Mouse (Mus musculus): Measurements from ENCODE around the gene Klf4.

Klf4 gene

GRCm38 (mm10) chr4:55526247-55527115 is 5.8 kb downstream of the Klf4 start:
- DNase-seq (ENCODE audit: low spot score in 2 of 2): peak in 1 of 2 experiments; percentile 17

DNA sequence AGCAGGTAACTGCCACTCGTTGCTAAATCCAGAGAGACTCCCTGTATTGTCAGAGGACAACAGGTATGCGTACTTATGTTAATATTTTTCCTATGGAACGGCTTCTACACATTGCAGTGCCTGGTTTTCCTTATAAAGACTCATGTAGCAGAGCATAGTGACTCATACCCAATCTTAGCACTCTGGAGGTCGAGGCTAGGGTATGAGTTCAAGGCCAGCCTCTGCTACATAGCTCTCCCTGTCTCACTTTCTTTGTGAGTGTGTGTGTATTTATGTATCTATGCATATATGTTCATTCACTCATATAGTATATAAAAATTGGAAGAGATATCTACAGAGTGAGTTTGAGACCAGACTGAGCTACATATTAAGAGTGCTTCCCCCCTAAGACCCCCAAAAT is 8.3 kb downstream of the Klf4 start:
- DNase-seq (ENCODE audit: low spot score in 2 of 2): no peak

GRCm38 (mm10) chr4:55517438-55517837 is 14.8 kb downstream of the Klf4 start:
- no peak for DNase-seq (ENCODE audit: low spot score in 2 of 2)

DNA sequence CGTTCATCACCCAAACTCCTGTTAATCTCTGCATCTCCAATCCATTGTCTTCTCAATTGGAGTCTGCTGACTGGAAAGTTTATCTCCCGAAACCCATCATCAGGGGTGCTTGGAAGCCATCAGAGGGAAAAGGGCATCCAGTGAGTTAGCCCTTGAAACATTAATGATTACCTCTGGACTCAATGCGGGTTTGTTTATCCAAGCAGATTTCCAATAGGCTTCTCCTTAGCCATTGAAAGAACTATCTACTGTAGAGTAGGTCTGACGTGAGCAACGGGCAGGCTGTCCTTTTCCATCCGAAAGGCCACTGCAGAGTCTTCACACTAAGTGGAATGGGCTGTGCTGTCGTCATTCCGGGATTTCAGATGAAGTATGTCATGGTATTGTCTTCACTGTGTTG is 16.2 kb downstream of the Klf4 start:
- DNase-seq (ENCODE audit: low spot score in 2 of 2): no peak

DNA sequence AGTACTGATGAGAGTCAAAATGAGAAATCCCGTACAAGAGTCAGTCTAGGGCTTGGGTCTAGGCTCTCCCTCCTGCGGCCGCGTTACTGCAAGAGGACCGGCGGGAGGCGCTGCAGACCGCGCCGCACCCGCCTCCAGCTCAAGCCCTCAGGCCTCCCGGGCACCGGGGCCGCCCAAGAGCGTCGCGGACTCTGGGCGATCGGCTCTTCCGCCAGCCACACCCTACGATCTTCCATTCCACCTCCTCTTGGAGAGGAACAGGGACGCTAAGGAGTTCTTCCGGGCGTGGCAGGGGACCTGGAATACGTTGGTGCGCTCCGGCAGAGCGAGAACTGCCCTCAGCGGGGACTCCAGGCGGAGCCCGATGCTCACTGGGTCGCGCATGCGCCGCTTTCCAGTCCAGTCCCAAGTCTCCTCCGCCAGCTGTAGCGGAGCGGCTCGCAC is 17.5 kb downstream of the Klf4 start:
- DNase-seq (ENCODE audit: low spot score in 2 of 2): peak in 1 of 2 experiments; percentile 69

DNA sequence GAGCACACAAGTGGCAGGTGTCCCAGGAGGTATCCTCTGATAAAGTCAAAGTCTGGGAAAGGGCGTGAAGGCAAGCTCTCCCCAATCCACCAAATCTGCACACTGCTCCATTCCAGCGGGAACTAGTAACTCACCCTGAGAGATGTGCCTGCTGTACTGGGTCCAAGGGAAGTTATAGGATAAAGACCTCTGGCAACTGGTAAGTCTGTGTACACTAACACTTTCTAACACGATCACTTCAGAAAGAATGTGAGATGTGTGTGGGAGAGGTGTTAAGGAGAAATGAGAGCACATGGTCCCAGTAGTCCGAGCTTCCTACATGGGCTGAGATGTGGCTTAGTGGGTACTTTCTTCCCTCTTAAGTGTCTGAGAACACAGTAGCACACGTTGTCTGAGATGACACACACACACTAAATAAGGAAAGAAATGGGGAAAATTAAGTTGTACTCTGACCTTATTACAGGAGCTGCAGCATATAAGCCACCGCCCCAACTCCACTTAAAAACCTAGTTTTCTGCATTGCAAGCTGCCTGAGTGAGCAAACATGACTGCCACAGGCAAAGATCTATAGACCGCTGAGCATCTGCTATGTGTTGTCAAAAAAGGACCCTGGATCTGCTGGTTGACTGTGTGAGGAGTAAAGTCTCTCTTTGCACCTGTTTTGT is 18.5 kb downstream of the Klf4 start:
- DNase-seq (ENCODE audit: low spot score in 2 of 2): no peak

- no peak for DNase-seq (ENCODE audit: low spot score in 2 of 2)
Observed at GRCm38 (mm10) chr4:55511389-55511788, 20.9 kb downstream of the Klf4 start.

DNA sequence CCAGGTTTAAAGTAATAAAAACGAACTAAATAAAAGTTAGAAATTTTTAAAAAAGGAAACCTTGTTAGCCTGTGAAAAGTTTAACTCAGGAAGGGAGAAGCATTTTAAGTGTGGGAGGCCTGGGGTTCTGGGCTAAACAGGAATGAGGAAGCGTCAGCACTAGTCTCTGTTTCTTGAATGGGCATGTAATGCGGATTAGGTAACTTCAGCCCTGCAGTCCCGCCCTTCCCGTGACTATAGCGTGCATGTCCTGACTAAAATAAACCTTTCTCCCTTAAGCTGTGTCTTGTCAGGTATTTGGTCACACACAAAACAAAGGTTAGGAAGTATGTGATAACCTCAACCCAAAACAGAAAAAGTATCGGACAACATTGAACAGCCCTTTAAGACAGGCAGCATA is 23.6 kb downstream of the Klf4 start:
- no peak for DNase-seq (ENCODE audit: low spot score in 2 of 2)

- DNase-seq (ENCODE audit: low spot score in 2 of 2): no peak
Observed at GRCm38 (mm10) chr4:55498621-55499020, 33.6 kb downstream of the Klf4 start.

GRCm38 (mm10) chr4:55496416-55496815 is 35.9 kb downstream of the Klf4 start:
- no peak for DNase-seq (ENCODE audit: low spot score in 2 of 2)

GRCm38 (mm10) chr4:55493261-55493660 is 39.0 kb downstream of the Klf4 start:
- DNase-seq (ENCODE audit: low spot score in 2 of 2): no peak

GRCm38 (mm10) chr4:55489328-55489727 is 42.9 kb downstream of the Klf4 start:
- DNase-seq (ENCODE audit: low spot score in 2 of 2): no peak

GRCm38 (mm10) chr4:55488604-55489003 is 43.7 kb downstream of the Klf4 start:
- DNase-seq (ENCODE audit: low spot score in 2 of 2): no peak

- DNase-seq (ENCODE audit: low spot score in 2 of 2): peak in 1 of 2 experiments; percentile 66
Observed at GRCm38 (mm10) chr4:55480322-55480767, 51.9 kb downstream of the Klf4 start.

GRCm38 (mm10) chr4:55478333-55478732 is 53.9 kb downstream of the Klf4 start:
- DNase-seq (ENCODE audit: low spot score in 2 of 2): no peak

DNA sequence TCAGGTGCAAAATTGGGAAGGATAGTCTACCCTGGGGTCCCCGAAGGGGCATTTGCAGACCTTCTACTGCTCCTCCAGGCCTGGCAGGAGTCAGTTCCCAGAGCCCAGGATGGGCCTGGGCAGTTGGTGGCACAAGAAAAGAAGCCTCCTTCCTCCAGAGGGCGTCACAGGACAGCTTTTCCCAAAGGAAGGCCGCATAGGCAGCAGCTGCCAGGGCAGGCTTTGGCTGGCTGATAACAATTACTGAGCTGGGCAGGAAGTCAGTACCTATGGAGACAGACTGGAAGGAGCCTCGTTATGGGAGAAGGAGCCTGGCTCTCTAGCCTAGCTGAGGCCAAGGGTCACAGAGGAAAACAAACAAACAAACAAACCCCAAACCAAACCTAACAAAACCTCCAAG is 54.3 kb downstream of the Klf4 start:
- DNase-seq (ENCODE audit: low spot score in 2 of 2): peak in 1 of 2 experiments; percentile 25

GRCm38 (mm10) chr4:55477210-55477759 is 55.0 kb downstream of the Klf4 start:
- DNase-seq (ENCODE audit: low spot score in 2 of 2): no peak
